Mouse (Mus musculus): Measurements from ENCODE around the gene Olfr311. TPM values are rescaled to one million over a fixed set of nuclear protein-coding genes. Genes with fewer than 3 reads are reported as not detected.
"Not testable (repeated sequence)": the region's sequence is repeated elsewhere in the genome, so short reads cannot be mapped to it uniquely, and the experiment has no call there.

Olfr311 gene
- not detected in 2 replicates for polyA plus RNA-seq (2015; fragmentation: Nextera tagmentation; extraction: Ambion mirVana)

GRCm38 (mm10) chr11:58838951-58839350 lies at the start of gene Olfr311:
Olfr311 (plus strand) TSS chr11:58839251.
- not testable (repeated sequence) for H3K9ac ChIP-seq (replicated peaks); H3K36me3 ChIP-seq (replicated peaks; ENCODE audit: insufficient read depth, low read length)

GRCm38 (mm10) chr11:58789532-58789931 lies 49.5 kb upstream of the Olfr311 start:
- no peak overlapping the region for H3K4me3 ChIP-seq (ENCODE audit: low read depth, low read length)
- H3K27ac ChIP-seq (ENCODE audit: low read depth): no peak overlapping the region
- no peak overlapping the region for H3K4me2 ChIP-seq (ENCODE audit: low read depth, low read length)
- WGBS (ENCODE audit: insufficient replicate concordance): 38% methylated on average over 3 of the region's 3 CpGs
- H3K9me3 ChIP-seq (ENCODE audit: low read length): no peaks in the 10 kb centered on the region
- H3K4me1 ChIP-seq (ENCODE audit: insufficient read depth): no peaks in the 10 kb centered on the region
- no peaks in the 10 kb centered on the region for H3K36me3 ChIP-seq (replicated peaks; ENCODE audit: insufficient read depth, low read length)
- TF ChIP-seq EP300 (IDR thresholded peaks at IDR 0.05; ENCODE audit: low read depth): no peak
- TF ChIP-seq CTCF (IDR thresholded peaks at IDR 0.05; ENCODE audit: low read depth): no peak
- H3K9ac ChIP-seq (replicated peaks): no peak overlapping the region
- no peak for ATAC-seq
- no peak for DNase-seq
- H3K27me3 ChIP-seq (ENCODE audit: insufficient read depth, low read length): no peaks in the 10 kb centered on the region

More at GRCm38 (mm10) chr11:58838951-58839350, at the start of gene Olfr311:
- not testable (repeated sequence) for H3K4me1 ChIP-seq (ENCODE audit: insufficient read depth); ATAC-seq; H3K27me3 ChIP-seq (ENCODE audit: insufficient read depth, low read length); H3K9me3 ChIP-seq (ENCODE audit: low read length); H3K4me3 ChIP-seq (ENCODE audit: low read depth, low read length); H3K4me2 ChIP-seq (ENCODE audit: low read depth, low read length); H3K27ac ChIP-seq (ENCODE audit: low read depth); DNase-seq

GRCm38 (mm10) chr11:58790053-58790452 lies 49.0 kb upstream of the Olfr311 start:
- Histone ChIP-seq H3K4me2 (ENCODE audit: low read depth, low read length) (no peak overlapping the region), H3K9ac (replicated peaks) (no peak overlapping the region), H3K4me1 (ENCODE audit: insufficient read depth) (no peaks in the 10 kb centered on the region), H3K36me3 (replicated peaks; ENCODE audit: insufficient read depth, low read length) (no peaks in the 10 kb centered on the region), H3K4me3 (ENCODE audit: low read depth, low read length) (no peak overlapping the region), H3K9me3 (ENCODE audit: low read length) (no peaks in the 10 kb centered on the region), H3K27ac (ENCODE audit: low read depth) (no peak overlapping the region), H3K27me3 (ENCODE audit: insufficient read depth, low read length) (no peaks in the 10 kb centered on the region)
- TF ChIP-seq EP300 (IDR thresholded peaks at IDR 0.05; ENCODE audit: low read depth) (no peak), CTCF (IDR thresholded peaks at IDR 0.05; ENCODE audit: low read depth) (no peak)
- DNase-seq (no peak), ATAC-seq (no peak)
- 21% methylated on average over 2 of the region's 2 CpGs for WGBS (ENCODE audit: insufficient replicate concordance)

GRCm38 (mm10) chr11:58790646-58791045 lies 48.4 kb upstream of the Olfr311 start:
- Histone ChIP-seq H3K9me3 (ENCODE audit: low read length) (no peaks in the 10 kb centered on the region), H3K4me2 (ENCODE audit: low read depth, low read length) (no peak overlapping the region), H3K36me3 (replicated peaks; ENCODE audit: insufficient read depth, low read length) (no peaks in the 10 kb centered on the region), H3K27ac (ENCODE audit: low read depth) (no peak overlapping the region), H3K4me3 (ENCODE audit: low read depth, low read length) (no peak overlapping the region), H3K9ac (replicated peaks) (no peak overlapping the region), H3K27me3 (ENCODE audit: insufficient read depth, low read length) (no peaks in the 10 kb centered on the region), H3K4me1 (ENCODE audit: insufficient read depth) (no peaks in the 10 kb centered on the region)
- no peak for ATAC-seq
- TF ChIP-seq CTCF (IDR thresholded peaks at IDR 0.05; ENCODE audit: low read depth) (no peak), EP300 (IDR thresholded peaks at IDR 0.05; ENCODE audit: low read depth) (no peak)
- no peak for DNase-seq
- 62% methylated on average over 6 of the region's 6 CpGs for WGBS (ENCODE audit: insufficient replicate concordance)

GRCm38 (mm10) chr11:58795856-58796255 lies 43.2 kb upstream of the Olfr311 start:
- Histone ChIP-seq H3K36me3 (replicated peaks; ENCODE audit: insufficient read depth, low read length) (no peaks in the 10 kb centered on the region), H3K27ac (ENCODE audit: low read depth) (no peak overlapping the region), H3K9me3 (ENCODE audit: low read length) (no peaks in the 10 kb centered on the region), H3K27me3 (ENCODE audit: insufficient read depth, low read length) (no peaks in the 10 kb centered on the region), H3K4me1 (ENCODE audit: insufficient read depth) (no peaks in the 10 kb centered on the region), H3K4me2 (ENCODE audit: low read depth, low read length) (no peak overlapping the region), H3K9ac (replicated peaks) (no peak overlapping the region), H3K4me3 (ENCODE audit: low read depth, low read length) (no peak overlapping the region)
- TF ChIP-seq EP300 (IDR thresholded peaks at IDR 0.05; ENCODE audit: low read depth): no peak
- TF ChIP-seq CTCF (IDR thresholded peaks at IDR 0.05; ENCODE audit: low read depth): 0 out of 2 replicates have a peak, but pooled peaks have one; percentile 4
- WGBS (ENCODE audit: insufficient replicate concordance): 87% methylated on average over 2 of the region's 2 CpGs
- no peak for ATAC-seq
- DNase-seq: no peak

GRCm38 (mm10) chr11:58796850-58797249 lies 42.2 kb upstream of the Olfr311 start:
- WGBS (ENCODE audit: insufficient replicate concordance): 69% methylated on average over 7 of the region's 7 CpGs
- no peaks in the 10 kb centered on the region for H3K27me3 ChIP-seq (ENCODE audit: insufficient read depth, low read length)
- H3K9me3 ChIP-seq (ENCODE audit: low read length): no peaks in the 10 kb centered on the region
- H3K4me3 ChIP-seq (ENCODE audit: low read depth, low read length): no peak overlapping the region
- no peaks in the 10 kb centered on the region for H3K36me3 ChIP-seq (replicated peaks; ENCODE audit: insufficient read depth, low read length)
- DNase-seq (no peak), ATAC-seq (no peak)
- TF ChIP-seq EP300 (IDR thresholded peaks at IDR 0.05; ENCODE audit: low read depth) (no peak), CTCF (IDR thresholded peaks at IDR 0.05; ENCODE audit: low read depth) (no peak)
- H3K9ac ChIP-seq (replicated peaks): no peak overlapping the region
- H3K4me1 ChIP-seq (ENCODE audit: insufficient read depth): peaks cover 2% of the 10 kb centered on the region; the same call in 1 of the 2 replicates
- H3K4me2 ChIP-seq (ENCODE audit: low read depth, low read length): no peak overlapping the region
- no peak overlapping the region for H3K27ac ChIP-seq (ENCODE audit: low read depth)

- no peaks in the 10 kb centered on the region for H3K36me3 ChIP-seq (replicated peaks; ENCODE audit: insufficient read depth, low read length)
- no peaks in the 10 kb centered on the region for H3K9me3 ChIP-seq (ENCODE audit: low read length)
- no peak overlapping the region for H3K4me3 ChIP-seq (ENCODE audit: low read depth, low read length)
- H3K27ac ChIP-seq (ENCODE audit: low read depth): no peak overlapping the region
- DNase-seq (no peak), ATAC-seq (no peak)
- peaks cover 3% of the 10 kb centered on the region; the same call in 1 of the 2 replicates for H3K4me1 ChIP-seq (ENCODE audit: insufficient read depth)
- H3K27me3 ChIP-seq (ENCODE audit: insufficient read depth, low read length): no peaks in the 10 kb centered on the region
- H3K4me2 ChIP-seq (ENCODE audit: low read depth, low read length): no peak overlapping the region
- H3K9ac ChIP-seq (replicated peaks): no peak overlapping the region
- TF ChIP-seq CTCF (IDR thresholded peaks at IDR 0.05; ENCODE audit: low read depth): no peak
- TF ChIP-seq EP300 (IDR thresholded peaks at IDR 0.05; ENCODE audit: low read depth): no peak
- 56% methylated on average over 5 of the region's 5 CpGs for WGBS (ENCODE audit: insufficient replicate concordance)
Measured at GRCm38 (mm10) chr11:58799747-58800146, 39.3 kb upstream of the Olfr311 start.
